Mouse (Mus musculus): ENCODE data around the gene Fdxr. TPM values are rescaled to one million over a fixed set of nuclear protein-coding genes. Genes with fewer than 3 reads are reported as not detected.
A peak's percentile ranks its signal among the peaks of the same experiment; 100 is the strongest.

Fdxr gene
- total RNA-seq, 2 experiments from 2014 or later = 13.1 to 18.1 TPM

- DNase-seq (ENCODE audit: low spot score in 2 of 2) = peak; percentile 85 to 89
Observed at GRCm38 (mm10) chr11:115270148-115270861, 6.5 kb downstream of the Fdxr start.

- DNase-seq (ENCODE audit: low spot score in 2 of 2) = no peak
Observed at GRCm38 (mm10) chr11:115269330-115270066, 7.4 kb downstream of the Fdxr start.

GRCm38 (mm10) chr11:115267958-115268357, 8.9 kb downstream of the Fdxr start:
- no peak for DNase-seq (ENCODE audit: low spot score in 2 of 2)

- DNase-seq (ENCODE audit: low spot score in 2 of 2) = no peak
Observed at GRCm38 (mm10) chr11:115267061-115267883, 9.6 kb downstream of the Fdxr start, which contains the start of gene Grin2c. Gene Grin2c (minus strand): TSS chr11:115267243.

GRCm38 (mm10) chr11:115266400-115266778, 10.5 kb downstream of the Fdxr start:
- no peak for DNase-seq (ENCODE audit: low spot score in 2 of 2)

GRCm38 (mm10) chr11:115265771-115266399, 11.0 kb downstream of the Fdxr start:
- DNase-seq (ENCODE audit: low spot score in 2 of 2) = no peak

GRCm38 (mm10) chr11:115264862-115265668, 11.8 kb downstream of the Fdxr start:
- DNase-seq (ENCODE audit: low spot score in 2 of 2) = no peak

GRCm38 (mm10) chr11:115264136-115264861, 12.6 kb downstream of the Fdxr start:
- DNase-seq (ENCODE audit: low spot score in 2 of 2) = no peak

GRCm38 (mm10) chr11:115262954-115263353, 13.9 kb downstream of the Fdxr start:
- no peak for DNase-seq (ENCODE audit: low spot score in 2 of 2)

- no peak for DNase-seq (ENCODE audit: low spot score in 2 of 2)
Observed at GRCm38 (mm10) chr11:115259134-115259533, 17.7 kb downstream of the Fdxr start.

GRCm38 (mm10) chr11:115257775-115258510, 18.9 kb downstream of the Fdxr start:
- DNase-seq (ENCODE audit: low spot score in 2 of 2) = no peak

- no peak for DNase-seq (ENCODE audit: low spot score in 2 of 2)
Observed at GRCm38 (mm10) chr11:115251258-115251657, 25.6 kb downstream of the Fdxr start.

GRCm38 (mm10) chr11:115250405-115251090, 26.3 kb downstream of the Fdxr start:
- no peak for DNase-seq (ENCODE audit: low spot score in 2 of 2)

- DNase-seq (ENCODE audit: low spot score in 2 of 2) = no peak
Observed at GRCm38 (mm10) chr11:115249721-115250404, 27.0 kb downstream of the Fdxr start.

GRCm38 (mm10) chr11:115247945-115248344, 28.9 kb downstream of the Fdxr start:
- DNase-seq (ENCODE audit: low spot score in 2 of 2) = no peak

GRCm38 (mm10) chr11:115247240-115247639, 29.6 kb downstream of the Fdxr start:
- no peak for DNase-seq (ENCODE audit: low spot score in 2 of 2)

- no peak for DNase-seq (ENCODE audit: low spot score in 2 of 2)
Observed at GRCm38 (mm10) chr11:115246386-115246785, 30.5 kb downstream of the Fdxr start.

- DNase-seq (ENCODE audit: low spot score in 2 of 2) = no peak
Observed at GRCm38 (mm10) chr11:115244840-115245239, 32.0 kb downstream of the Fdxr start.

Measured in left cerebral cortex, adult 18-20 months (tissue).